Mouse (Mus musculus): ENCODE measurements around the gene Sart3. TPM values are rescaled to one million over a fixed set of nuclear protein-coding genes. Genes with fewer than 3 reads are reported as not detected.

The Sart3 gene
- polyA plus RNA-seq, 1 experiment, result 10.7 TPM

DNA sequence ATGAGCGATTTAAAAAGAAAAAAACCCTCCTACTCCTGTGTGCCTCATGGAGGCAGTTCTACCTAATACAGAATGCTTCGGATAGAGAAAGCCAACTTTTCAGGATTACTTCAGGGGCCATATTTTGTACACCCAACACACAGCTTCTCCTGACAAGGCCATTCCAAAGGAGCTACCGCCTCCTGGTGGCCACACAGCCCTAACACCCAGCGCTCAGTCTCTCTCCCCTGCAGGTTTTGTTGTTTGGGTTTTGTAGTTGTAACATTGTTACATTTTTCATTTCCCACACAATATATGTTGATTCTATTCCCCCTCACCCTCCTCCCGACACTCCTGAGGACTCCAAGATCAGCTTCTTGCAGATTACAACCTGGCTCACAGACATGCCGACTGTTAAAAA, 40.1 kb downstream of the Sart3 start:
- Histone ChIP-seq H3K4me3 (ENCODE audit: low read depth, low read length) (no peak overlapping the region), H3K27ac (ENCODE audit: insufficient read depth, low read depth, low read length) (no peak overlapping the region), H3K36me3 (ENCODE audit: control insufficient read depth, insufficient read depth, low read length) (no peaks in the 10 kb centered on the region), H3K27me3 (ENCODE audit: control insufficient read depth, insufficient read depth, low read length) (no peaks in the 10 kb centered on the region), H3K4me1 (ENCODE audit: control insufficient read depth, insufficient read depth, insufficient read length, low read length) (no peaks in the 10 kb centered on the region; the same call in none of the 2 replicates)
- 29% methylated on average over 6 of the region's 6 CpGs for WGBS
- TF ChIP-seq POLR2A (IDR thresholded peaks at IDR 0.05; ENCODE audit: low read depth, low read length) (no peak), CTCF (IDR thresholded peaks at IDR 0.05; ENCODE audit: extremely low read depth, insufficient read length, insufficient replicate concordance, low read depth, low read length) (peak; percentile 69; the same call in 1 of the 2 replicates)

DNA sequence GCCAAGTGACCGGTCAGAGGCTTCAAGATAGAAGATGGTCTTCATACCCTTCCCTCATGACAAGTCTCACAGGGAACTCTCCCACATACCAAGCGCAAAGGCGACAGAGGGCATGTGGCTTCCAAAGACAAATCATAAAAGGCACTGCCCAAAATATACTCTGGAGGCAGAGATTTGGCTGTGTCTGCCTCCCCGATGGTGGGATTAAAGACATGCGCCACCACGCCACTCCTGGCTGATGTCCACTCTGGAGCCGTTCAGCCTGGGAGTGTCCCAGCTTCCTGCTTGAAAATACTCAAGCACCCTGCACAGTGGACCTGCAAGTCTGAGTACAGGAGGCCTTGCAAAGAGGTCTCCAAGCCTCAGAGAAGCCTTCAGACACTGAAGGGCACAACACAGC, 41.1 kb downstream of the Sart3 start:
- Histone ChIP-seq H3K4me1 (ENCODE audit: control insufficient read depth, insufficient read depth, insufficient read length, low read length) (no peaks in the 10 kb centered on the region), H3K4me3 (ENCODE audit: low read depth, low read length) (no peak overlapping the region), H3K27me3 (ENCODE audit: control insufficient read depth, insufficient read depth, low read length) (no peaks in the 10 kb centered on the region), H3K36me3 (ENCODE audit: control insufficient read depth, insufficient read depth, low read length) (no peaks in the 10 kb centered on the region), H3K27ac (ENCODE audit: insufficient read depth, low read depth, low read length) (no peak overlapping the region)
- WGBS, result 75% methylated on average over 7 of the region's 7 CpGs
- TF ChIP-seq CTCF (IDR thresholded peaks at IDR 0.05; ENCODE audit: extremely low read depth, insufficient read length, insufficient replicate concordance, low read depth, low read length) (no peak), POLR2A (IDR thresholded peaks at IDR 0.05; ENCODE audit: low read depth, low read length) (no peak)

DNA sequence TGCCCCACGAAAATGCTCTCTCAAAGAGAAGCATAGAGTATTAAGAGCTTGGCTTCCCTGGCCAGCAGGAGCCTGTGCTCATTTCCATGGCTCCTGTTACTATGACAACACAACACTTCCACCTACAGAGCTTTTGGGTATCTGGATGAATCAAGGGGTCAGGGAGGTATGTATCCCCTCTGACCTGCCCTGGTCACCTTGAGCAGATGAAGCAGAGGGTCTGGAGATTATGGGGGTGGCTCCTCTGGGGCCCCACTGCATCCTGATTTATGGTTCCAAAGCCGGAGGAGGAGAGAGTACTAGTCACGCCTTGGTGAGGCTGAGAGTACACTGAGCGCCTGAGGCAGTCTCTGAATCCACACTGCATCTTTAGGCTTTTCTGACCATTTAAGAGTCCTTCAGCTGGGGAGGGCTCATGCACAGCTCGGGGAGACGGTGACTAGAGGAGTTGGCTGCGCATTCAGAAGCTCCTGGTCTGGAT, 41.6 kb downstream of the Sart3 start:
- no peaks in the 10 kb centered on the region for H3K27me3 ChIP-seq (ENCODE audit: control insufficient read depth, insufficient read depth, low read length)
- no peaks in the 10 kb centered on the region for H3K36me3 ChIP-seq (ENCODE audit: control insufficient read depth, insufficient read depth, low read length)
- H3K27ac ChIP-seq (ENCODE audit: insufficient read depth, low read depth, low read length), result no peak overlapping the region
- H3K4me3 ChIP-seq (ENCODE audit: low read depth, low read length), result no peak overlapping the region
- 50% methylated on average over 7 of the region's 7 CpGs for WGBS
- TF ChIP-seq POLR2A (IDR thresholded peaks at IDR 0.05; ENCODE audit: low read depth, low read length), result no peak
- TF ChIP-seq CTCF (IDR thresholded peaks at IDR 0.05; ENCODE audit: extremely low read depth, insufficient read length, insufficient replicate concordance, low read depth, low read length), result no peak
- no peaks in the 10 kb centered on the region for H3K4me1 ChIP-seq (ENCODE audit: control insufficient read depth, insufficient read depth, insufficient read length, low read length)

DNA sequence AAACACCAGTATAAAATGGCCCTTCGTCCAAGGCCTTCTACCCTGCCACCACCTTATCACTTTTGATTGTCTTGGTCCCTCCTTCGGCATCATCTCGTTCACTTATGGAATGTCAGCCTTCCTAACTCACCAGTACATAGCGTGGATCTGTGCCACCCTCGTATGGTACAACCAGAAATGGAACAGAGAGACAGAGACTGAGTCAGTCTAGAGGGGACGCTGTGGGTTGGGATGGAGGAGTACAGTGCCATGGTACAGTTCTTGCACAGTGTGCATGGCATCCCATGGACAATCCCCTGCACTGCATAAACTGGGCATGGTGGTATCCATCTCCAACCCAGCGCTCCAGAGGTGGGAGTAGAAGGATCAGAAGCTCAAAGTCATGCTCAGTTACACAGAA, 43.6 kb downstream of the Sart3 start:
- TF ChIP-seq POLR2A (IDR thresholded peaks at IDR 0.05; ENCODE audit: low read depth, low read length) (no peak), CTCF (IDR thresholded peaks at IDR 0.05; ENCODE audit: extremely low read depth, insufficient read length, insufficient replicate concordance, low read depth, low read length) (no peak)
- Histone ChIP-seq H3K4me3 (ENCODE audit: low read depth, low read length) (no peak overlapping the region), H3K27ac (ENCODE audit: insufficient read depth, low read depth, low read length) (no peak overlapping the region), H3K4me1 (ENCODE audit: control insufficient read depth, insufficient read depth, insufficient read length, low read length) (no peaks in the 10 kb centered on the region), H3K36me3 (ENCODE audit: control insufficient read depth, insufficient read depth, low read length) (no peaks in the 10 kb centered on the region), H3K27me3 (ENCODE audit: control insufficient read depth, insufficient read depth, low read length) (no peaks in the 10 kb centered on the region)
- 80% methylated on average over 7 of the region's 7 CpGs for WGBS

DNA sequence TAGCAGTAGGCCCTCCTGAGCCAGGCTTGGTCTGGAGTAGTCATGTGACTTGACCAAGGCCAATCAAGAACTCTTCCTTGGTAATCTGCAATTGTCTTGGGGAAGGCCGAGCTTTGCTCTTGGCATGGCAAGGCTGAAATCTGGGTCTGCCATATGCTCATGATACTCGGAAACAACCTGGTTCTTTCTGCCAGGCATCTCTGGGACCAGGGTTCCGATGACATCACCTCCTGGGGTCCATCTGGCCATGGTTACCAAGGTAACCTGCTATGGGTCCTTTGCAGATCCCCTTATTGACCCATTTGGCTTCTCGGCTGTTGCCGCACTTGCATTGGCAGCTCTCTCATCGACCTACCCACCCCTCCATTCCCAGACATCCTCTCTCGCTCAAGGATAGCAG, 44.3 kb downstream of the Sart3 start:
- 83% methylated on average over 7 of the region's 7 CpGs for WGBS
- TF ChIP-seq POLR2A (IDR thresholded peaks at IDR 0.05; ENCODE audit: low read depth, low read length) (no peak), CTCF (IDR thresholded peaks at IDR 0.05; ENCODE audit: extremely low read depth, insufficient read length, insufficient replicate concordance, low read depth, low read length) (no peak)
- Histone ChIP-seq H3K27me3 (ENCODE audit: control insufficient read depth, insufficient read depth, low read length) (peaks cover 3% of the 10 kb centered on the region; the same call in 1 of the 2 replicates), H3K36me3 (ENCODE audit: control insufficient read depth, insufficient read depth, low read length) (no peaks in the 10 kb centered on the region), H3K27ac (ENCODE audit: insufficient read depth, low read depth, low read length) (no peak overlapping the region), H3K4me3 (ENCODE audit: low read depth, low read length) (no peak overlapping the region), H3K4me1 (ENCODE audit: control insufficient read depth, insufficient read depth, insufficient read length, low read length) (no peaks in the 10 kb centered on the region)

DNA sequence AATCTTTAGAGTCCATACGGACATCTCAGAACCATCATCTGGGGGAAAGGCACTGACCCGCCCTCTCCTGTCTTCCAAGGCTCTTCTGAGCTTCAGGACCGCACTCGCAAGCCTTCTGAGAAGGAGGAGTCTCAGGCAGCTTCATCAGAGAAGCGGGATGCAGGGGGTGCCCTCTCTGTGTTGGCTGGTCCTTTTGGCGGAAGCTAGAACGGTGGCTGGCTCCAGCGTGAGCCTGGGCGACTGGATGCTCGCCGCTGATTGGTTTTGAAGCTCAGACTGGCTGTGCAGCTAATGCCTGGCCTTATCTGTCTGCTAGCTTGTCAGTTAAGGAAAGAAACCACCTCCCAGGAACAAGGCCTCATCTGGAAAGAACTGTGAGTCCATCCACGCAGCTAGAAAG, 45.1 kb downstream of the Sart3 start:
- Histone ChIP-seq H3K27ac (ENCODE audit: insufficient read depth, low read depth, low read length) (no peak overlapping the region), H3K27me3 (ENCODE audit: control insufficient read depth, insufficient read depth, low read length) (peaks cover 3% of the 10 kb centered on the region; the same call in 1 of the 2 replicates), H3K4me3 (ENCODE audit: low read depth, low read length) (no peak overlapping the region), H3K36me3 (ENCODE audit: control insufficient read depth, insufficient read depth, low read length) (no peaks in the 10 kb centered on the region), H3K4me1 (ENCODE audit: control insufficient read depth, insufficient read depth, insufficient read length, low read length) (no peaks in the 10 kb centered on the region)
- TF ChIP-seq POLR2A (IDR thresholded peaks at IDR 0.05; ENCODE audit: low read depth, low read length) (no peak), CTCF (IDR thresholded peaks at IDR 0.05; ENCODE audit: extremely low read depth, insufficient read length, insufficient replicate concordance, low read depth, low read length) (no peak)
- WGBS, result 55% methylated on average over 12 of the region's 12 CpGs

DNA sequence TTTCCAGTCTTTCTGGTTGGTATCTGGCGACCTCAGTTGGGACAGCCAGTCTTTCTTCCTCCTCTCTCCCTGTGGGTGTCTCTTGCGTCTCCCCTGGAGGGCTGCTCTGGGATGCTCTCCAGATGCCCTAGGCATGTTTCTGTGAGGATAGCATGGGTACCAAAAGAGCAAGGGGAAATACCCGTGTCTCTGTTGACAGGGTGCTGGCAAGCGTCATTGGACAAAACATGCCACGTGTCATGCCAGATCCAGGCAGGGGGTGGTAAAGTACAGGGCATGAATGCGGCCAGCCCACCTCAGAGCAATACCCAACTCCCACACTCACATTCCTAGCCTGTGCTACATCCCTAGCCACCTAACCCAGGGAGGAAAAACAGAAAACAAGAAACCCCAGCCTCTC, 45.7 kb downstream of the Sart3 start:
- TF ChIP-seq POLR2A (IDR thresholded peaks at IDR 0.05; ENCODE audit: low read depth, low read length) (no peak), CTCF (IDR thresholded peaks at IDR 0.05; ENCODE audit: extremely low read depth, insufficient read length, insufficient replicate concordance, low read depth, low read length) (no peak)
- H3K4me1 ChIP-seq (ENCODE audit: control insufficient read depth, insufficient read depth, insufficient read length, low read length), result no peaks in the 10 kb centered on the region
- WGBS, result 67% methylated on average over 6 of the region's 6 CpGs
- no peaks in the 10 kb centered on the region for H3K36me3 ChIP-seq (ENCODE audit: control insufficient read depth, insufficient read depth, low read length)
- no peak overlapping the region for H3K27ac ChIP-seq (ENCODE audit: insufficient read depth, low read depth, low read length)
- no peak overlapping the region for H3K4me3 ChIP-seq (ENCODE audit: low read depth, low read length)
- peaks cover 3% of the 10 kb centered on the region; the same call in 1 of the 2 replicates for H3K27me3 ChIP-seq (ENCODE audit: control insufficient read depth, insufficient read depth, low read length)

All from small intestine, adult 2 months (tissue).